Comparison of ENCODE assay signal across 10 mouse cellular contexts in the genomic region with DNA sequence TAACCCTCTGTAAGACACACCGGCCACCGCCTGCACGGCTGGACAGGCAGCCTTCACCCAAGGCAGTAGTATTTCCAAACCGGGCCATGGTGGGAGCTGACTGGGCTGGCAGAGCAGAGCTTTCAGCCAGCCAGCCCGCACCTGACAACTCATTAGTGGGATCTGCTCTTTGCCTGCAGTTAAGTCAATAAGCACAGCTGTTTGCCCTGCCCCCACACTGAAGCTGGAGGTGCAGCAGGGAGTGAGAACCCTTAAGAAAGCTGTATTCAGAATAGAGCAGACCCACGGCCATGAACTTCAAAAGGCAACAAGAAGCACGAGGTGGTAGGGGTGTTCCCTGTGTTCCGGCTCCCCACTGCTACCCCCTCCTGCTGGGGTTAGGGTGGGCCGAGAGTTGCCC. TPM values are rescaled to one million over a fixed set of nuclear protein-coding genes. Genes with fewer than 3 reads are reported as not detected.
A peak's percentile ranks its signal among the peaks of the same experiment; 100 is the strongest.
DNase-seq lines count a peak whose midpoint lies in the region; ATAC-seq lines count a peak whose summit lies in the region.
"Had no signal": no experiment of that assay in that cellular context is flagged by ENCODE, and none has a peak within 500 bp of the region (broad histone marks: within the 10 kb centered on the region; RNA-seq: fewer than 3 reads in every experiment).

No protein-coding gene starts in this region.

- 59% methylated on average over 9 of the region's 9 CpGs for WGBS in embryonic facial prominence, embryonic 12.5 days
- 63% methylated on average over 9 of the region's 9 CpGs for WGBS in embryonic facial prominence, embryonic 10.5 days
- 51% methylated on average over 9 of the region's 9 CpGs for WGBS in midbrain, embryonic 16.5 days

- H3K4me2 ChIP-seq in embryonic facial prominence, embryonic 12.5 days (replicated peaks) = no peak overlapping the region
- peak overlapping the region; percentile 22; the same call in 1 of the 2 replicates for H3K4me2 ChIP-seq in midbrain, embryonic 16.5 days (ENCODE audit: low read length)
- H3K4me2 ChIP-seq: lung, embryonic 15.5 days had no signal

- H3K4me1 ChIP-seq in embryonic facial prominence, embryonic 12.5 days = peaks cover 38% of the 10 kb centered on the region
- peaks cover 65% of the 10 kb centered on the region for H3K4me1 ChIP-seq in embryonic facial prominence, embryonic 10.5 days
- H3K4me1 ChIP-seq in midbrain, embryonic 16.5 days (ENCODE audit: control insufficient read depth, insufficient read depth, low read length) = peaks cover 44% of the 10 kb centered on the region

- peaks cover 17% of the 10 kb centered on the region; the same call in 1 of the 2 replicates for H3K36me3 ChIP-seq in embryonic facial prominence, embryonic 12.5 days
- peaks cover 48% of the 10 kb centered on the region for H3K36me3 ChIP-seq in embryonic facial prominence, embryonic 10.5 days (replicated peaks)
- no peaks in the 10 kb centered on the region for H3K36me3 ChIP-seq in midbrain, embryonic 16.5 days (ENCODE audit: control insufficient read depth, insufficient read depth, low read length)
- H3K36me3 ChIP-seq: lung, embryonic 15.5 days had no signal

- no peaks in the 10 kb centered on the region for H3K9me3 ChIP-seq in embryonic facial prominence, embryonic 12.5 days
- no peaks in the 10 kb centered on the region for H3K9me3 ChIP-seq in embryonic facial prominence, embryonic 10.5 days
- H3K9me3 ChIP-seq in midbrain, embryonic 16.5 days (replicated peaks; ENCODE audit: control insufficient read depth, low read length, poor library complexity, severe bottlenecking) = no peaks in the 10 kb centered on the region
- H3K9me3 ChIP-seq: lung, embryonic 15.5 days had no signal

- H3K27ac ChIP-seq in embryonic facial prominence, embryonic 12.5 days = 0 out of 2 replicates have a peak overlapping the region, but pooled peaks have one; percentile 30
- H3K27ac ChIP-seq in embryonic facial prominence, embryonic 10.5 days (replicated peaks) = no peak overlapping the region; the same call in 1 of the 2 replicates
- peak overlapping the region; percentile 6 for H3K27ac ChIP-seq in midbrain, embryonic 16.5 days (ENCODE audit: low read length)
- H3K27ac ChIP-seq: lung, embryonic 15.5 days had no signal

- ATAC-seq in embryonic facial prominence, embryonic 12.5 days (ENCODE audit: insufficient number of reproducible peaks, insufficient read depth, low FRiP score, low TSS enrichment) = no peak
- ATAC-seq in midbrain, embryonic 16.5 days = no peak

- no peak overlapping the region for H3K4me3 ChIP-seq in embryonic facial prominence, embryonic 12.5 days
- H3K4me3 ChIP-seq in embryonic facial prominence, embryonic 10.5 days = no peak overlapping the region
- no peak overlapping the region for H3K4me3 ChIP-seq in midbrain, embryonic 16.5 days (ENCODE audit: low read depth, low read length)
- H3K4me3 ChIP-seq: lung, embryonic 15.5 days had no signal

- H3K27me3 ChIP-seq in embryonic facial prominence, embryonic 12.5 days = no peaks in the 10 kb centered on the region
- H3K27me3 ChIP-seq in embryonic facial prominence, embryonic 10.5 days (replicated peaks; ENCODE audit: low read depth, poor library complexity, severe bottlenecking) = peaks cover 5% of the 10 kb centered on the region; the same call in 1 of the 2 replicates
- H3K27me3 ChIP-seq in midbrain, embryonic 16.5 days (ENCODE audit: control insufficient read depth, insufficient read depth, low read depth, low read length) = no peaks in the 10 kb centered on the region
- H3K27me3 ChIP-seq: lung, embryonic 15.5 days had no signal

- no peak for DNase-seq in embryonic facial prominence, embryonic 10.5 days (ENCODE audit: low spot score)
- DNase-seq in right cerebral cortex, postnatal 14 days = peak; percentile 48
- DNase-seq in right cerebral cortex, adult 2 months (ENCODE audit: low spot score in 2 of 2) = no peak
- DNase-seq in thymus, postnatal 4 days = peak; percentile 84
- no peak for DNase-seq in cerebellum, postnatal 25 days
- no peak for DNase-seq in adrenal gland, postnatal 4 days (ENCODE audit: low spot score in 2 of 2)
- DNase-seq: heart, postnatal 14 days had no signal

- no peak overlapping the region for H3K9ac ChIP-seq in embryonic facial prominence, embryonic 12.5 days
- H3K9ac ChIP-seq in midbrain, embryonic 16.5 days (ENCODE audit: low read depth, low read length) = 0 out of 2 replicates have a peak overlapping the region, but pooled peaks have one; percentile 2
- H3K9ac ChIP-seq: lung, embryonic 15.5 days had no signal

RNA-seq across cellular contexts. Expression of gene Uqcc2, which starts 3.5 kb away (rescaled TPM):
- 340 and 372 TPM in 2 replicates for polyA plus RNA-seq in embryonic facial prominence, embryonic 12.5 days (2016; fragmentation: Nextera tagmentation; extraction: Ambion mirVana)
- polyA plus RNA-seq in embryonic facial prominence, embryonic 10.5 days (2016; fragmentation: Nextera tagmentation; extraction: Ambion mirVana) = 407 and 410 TPM in 2 replicates
- polyA plus RNA-seq in midbrain, embryonic 16.5 days (2015; fragmentation: Nextera tagmentation; extraction: Ambion mirVana) = 360 and 384 TPM in 2 replicates
- total RNA-seq in adrenal gland, postnatal 4 days (2021) = 100 to 1,000 TPM; 128 to 138 TPM

RNA-seq across cellular contexts. Expression of gene Ip6k3, which starts 37.3 kb away (rescaled TPM):
- 0.13 and 0.35 TPM in 2 replicates for polyA plus RNA-seq in embryonic facial prominence, embryonic 12.5 days (2016; fragmentation: Nextera tagmentation; extraction: Ambion mirVana)
- polyA plus RNA-seq in embryonic facial prominence, embryonic 10.5 days (2016; fragmentation: Nextera tagmentation; extraction: Ambion mirVana) = not detected in 2 replicates
- polyA plus RNA-seq in midbrain, embryonic 16.5 days (2015; fragmentation: Nextera tagmentation; extraction: Ambion mirVana) = 0.14 and 0.15 TPM in 2 replicates
- total RNA-seq in adrenal gland, postnatal 4 days (2021) = 1 to 10 TPM; 1.1 to 2.3 TPM

Comparison
In these comparisons a context has a peak if more than half of its experiments do, and no peak if none do; other contexts are left out.
1. DNase-seq: peak in right cerebral cortex, postnatal 14 days (single experiment) and thymus, postnatal 4 days (single experiment); none in embryonic facial prominence, embryonic 10.5 days (single experiment), right cerebral cortex, adult 2 months (0 of 2), cerebellum, postnatal 25 days (0 of 2) and adrenal gland, postnatal 4 days (0 of 2).